Mouse (Mus musculus) CH12.LX (cell line): ENCODE data around the gene Olfr374. TPM values are rescaled to one million over a fixed set of nuclear protein-coding genes. Genes with fewer than 3 reads are reported as not detected.

ENCODE experiments used
- DNase-seq: peaks from one replicate; pipeline ENCODE4 v3.0.0-alpha.2; 2013; ENCODE audit errors: extremely low read depth
- H3K27ac ChIP-seq: 2 replicates; pipeline ENCODE4 v1.5.1; 2012; ENCODE audit warnings: low read depth, mild to moderate bottlenecking, control low read depth, moderate library complexity; ENCODE audit not compliant: insufficient read depth
- H3K27me3 ChIP-seq: replicated peaks from 2 replicates; pipeline ENCODE3; 2012; ENCODE audit warnings: inconsistent platforms
- H3K36me3 ChIP-seq, 2 experiments: replicated peaks in 1 of 2; 2 replicates each; pipeline versions ENCODE3 to v1.6.1; 2012; ENCODE audit warnings: inconsistent platforms in 1 of 2, low read length in 1 of 2, mild to moderate bottlenecking in 1 of 2, mixed read lengths in 1 of 2, moderate library complexity in 1 of 2; ENCODE audit not compliant: control insufficient read depth in 1 of 2, insufficient read depth in 1 of 2
- H3K4me1 ChIP-seq, 2 experiments: 2 replicates each; pipeline ENCODE4 v1.6.1; 2012; ENCODE audit warnings: inconsistent platforms in 1 of 2, moderate library complexity in 1 of 2; ENCODE audit not compliant: insufficient read depth in 2 of 2, control insufficient read depth in 1 of 2
- H3K4me2 ChIP-seq: 2 replicates; pipeline ENCODE4 v1.6.1; 2012; ENCODE audit warnings: low read depth, mild to moderate bottlenecking, control low read depth; ENCODE audit not compliant: poor library complexity, insufficient read depth, severe bottlenecking
- H3K4me3 ChIP-seq, 3 experiments: fragments of 150-350 bp in 1 of 3; sonication (generic) in 1 of 3; replicated peaks in 1 of 3; 2 replicates each; pipeline versions ENCODE3 to v1.5.1; 2011 to 2012; ENCODE audit warnings: low read depth in 2 of 3, low read length in 2 of 3, mild to moderate bottlenecking in 2 of 3, moderate library complexity in 2 of 3, control low read depth in 1 of 3, improper control_type of control experiment in 1 of 3, inconsistent platforms in 1 of 3, mixed read lengths in 1 of 3; ENCODE audit not compliant: poor library complexity in 1 of 3
- H3K79me2 ChIP-seq: replicated peaks from 2 replicates; pipeline ENCODE4 v1.6.1; 2012; ENCODE audit warnings: mild to moderate bottlenecking, moderate library complexity; ENCODE audit not compliant: control insufficient read depth, poor library complexity, insufficient read depth, severe bottlenecking; ENCODE audit errors: extremely low read depth
- H3K9ac ChIP-seq: 2 replicates; pipeline ENCODE4 v1.6.1; 2012; ENCODE audit warnings: low read depth, mild to moderate bottlenecking, control low read depth, moderate library complexity; ENCODE audit not compliant: insufficient read depth
- H3K9me3 ChIP-seq: replicated peaks from 2 replicates; pipeline ENCODE3; 2012; ENCODE audit warnings: low read length, inconsistent platforms, mixed read lengths
- CTCF ChIP-seq, 2 experiments: IDR thresholded peaks in 1 of 2; conservative IDR thresholded peaks in 1 of 2; 2 replicates each; pipeline ENCODE4 v1.5.1; 2011 to 2012; ENCODE audit warnings: low read depth in 2 of 2, low read length in 2 of 2, improper control_type of control experiment in 1 of 2, inconsistent platforms in 1 of 2, mild to moderate bottlenecking in 1 of 2, moderate library complexity in 1 of 2
- E2F4 ChIP-seq: IDR thresholded peaks from 2 replicates; pipeline ENCODE4 v1.6.1; 2011; ENCODE audit warnings: low read depth, low read length, improper control_type of control experiment; ENCODE audit not compliant: insufficient replicate concordance
- ETS1 ChIP-seq: conservative IDR thresholded peaks from 2 replicates; pipeline ENCODE4 v1.6.1; 2012; ENCODE audit warnings: low read depth, mild to moderate bottlenecking, inconsistent platforms, low read length, improper control_type of control experiment, moderate library complexity
- IRF4 ChIP-seq: IDR thresholded peaks from 2 replicates; pipeline ENCODE4 v1.6.1; 2014; ENCODE audit warnings: low read depth, mild to moderate bottlenecking, inconsistent platforms, low read length, improper control_type of control experiment
- KAT2A ChIP-seq: IDR thresholded peaks from 2 replicates; pipeline ENCODE4 v1.6.1; 2012; ENCODE audit warnings: low read length, improper control_type of control experiment, inconsistent platforms; ENCODE audit not compliant: insufficient replicate concordance
- MAX ChIP-seq: IDR thresholded peaks from 2 replicates; pipeline ENCODE4 v1.6.1; 2011; ENCODE audit warnings: low read length, improper control_type of control experiment
- MEF2A ChIP-seq: IDR thresholded peaks from 2 replicates; pipeline ENCODE4 v1.6.1; 2014; ENCODE audit warnings: low read depth, mild to moderate bottlenecking, inconsistent platforms, low read length, improper control_type of control experiment, borderline replicate concordance
- NRF1 ChIP-seq: IDR thresholded peaks from 2 replicates; pipeline ENCODE4 v1.6.1; 2014; ENCODE audit warnings: low read depth, mild to moderate bottlenecking, inconsistent platforms, low read length, improper control_type of control experiment, moderate library complexity
- POLR2A ChIP-seq: IDR thresholded peaks from 2 replicates; pipeline ENCODE4 v1.6.1; 2011; ENCODE audit warnings: low read depth, mild to moderate bottlenecking, improper control_type of control experiment, low read length
- RAD21 ChIP-seq: IDR thresholded peaks from 2 replicates; pipeline ENCODE4 v1.6.1; 2011; ENCODE audit warnings: low read depth, mild to moderate bottlenecking, low read length, improper control_type of control experiment, moderate library complexity
- SMC3 ChIP-seq: IDR thresholded peaks from 2 replicates; pipeline ENCODE4 v1.6.1; 2011; ENCODE audit warnings: low read depth, low read length, improper control_type of control experiment
- TCF12 ChIP-seq: IDR thresholded peaks from 2 replicates; pipeline ENCODE4 v1.6.1; 2014; ENCODE audit warnings: low read depth, mild to moderate bottlenecking, inconsistent platforms, low read length, improper control_type of control experiment
- ZC3H11A ChIP-seq: IDR thresholded peaks from 2 replicates; pipeline ENCODE4 v1.6.1; 2012; ENCODE audit warnings: low read depth, mild to moderate bottlenecking, inconsistent platforms, low read length, improper control_type of control experiment
- ZKSCAN1 ChIP-seq: IDR thresholded peaks from 2 replicates; pipeline ENCODE4 v1.6.1; 2012; ENCODE audit warnings: low read depth, inconsistent platforms, low read length, improper control_type of control experiment, borderline replicate concordance
- ZNF384 ChIP-seq: IDR thresholded peaks from 2 replicates; pipeline ENCODE4 v1.6.1; 2012; ENCODE audit warnings: low read depth, low read length, improper control_type of control experiment, inconsistent platforms
- dilution Hi-C: fragments of 300-500 bp; cut with MboI; formaldehyde crosslinking; loops from 2 replicates; pipeline ENCODE4 v1.14.3; 2020; ENCODE audit warnings: low sequenced_read_pairs; ENCODE audit not compliant: extremely low pct_unique_long_range_greater_than_20kb, extremely low pct_ligation_motif_present
- in situ Hi-C: fragments of 300-500 bp; cut with MboI; formaldehyde crosslinking; loops from 3 replicates; pipeline ENCODE4 v1.14.3; 2019; ENCODE audit warnings: low sequenced_read_pairs, low pct_ligation_motif_present, low pct_unique_long_range_greater_than_20kb, mixed read lengths
- polyA plus RNA-seq: library from polyadenylated mRNA; unstranded; fragments of >175 nt; gene quantifications from 2 replicates; pipeline ENCODE4 v1.2.1, GENCODE M21; 2012; ENCODE audit warnings: low read depth; ENCODE audit not compliant: insufficient read length
- total RNA-seq, 2 experiments: library from RNA; depleted of rRNA; stranded (reverse); fragments of 300-350 nt in 1 of 2; fragments of >200 nt in 1 of 2; gene quantifications; 2 replicates each; pipeline ENCODE4 v1.2.3; 2012 to 2014

The Olfr374 gene
- total and polyA plus RNA-seq, 3 experiments, result not detected

- H3K36me3 ChIP-seq, result no peaks in the 10 kb centered on the region
- H3K9me3 ChIP-seq, result no peaks in the 10 kb centered on the region
- no peak overlapping the region for H3K4me2 ChIP-seq
- dilution Hi-C loops (no loop called here), in situ Hi-C loops (loop anchor here (25.0 kb wide), 1 partner anchor 968 kb away; no protein-coding TSS in a partner anchor)
- no peak overlapping the region for H3K9ac ChIP-seq
- TF ChIP-seq TCF12 (no peak), ETS1 (no peak), E2F4 (no peak), ZKSCAN1 (no peak), SMC3 (peak; percentile 24; the same call in 1 of the 2 replicates), RAD21 (peak; percentile 49), ZNF384 (no peak), KAT2A (no peak), CTCF (conservative IDR thresholded peaks at IDR 0.05 in 1 of 2, IDR thresholded peaks at IDR 0.05 in 1 of 2; ENCODE audit: low read depth in 2 of 2, low read length in 2 of 2) (peak; percentile 33 to 57; a peak in 3 of 4 replicates), POLR2A (no peak), ZC3H11A (no peak)
- TF ChIP-seq, all 38 proteins: peak for 3
- Histone ChIP-seq H3K4me3 (no peak overlapping the region), H3K4me1 (no peaks in the 10 kb centered on the region), H3K79me2 (no peaks in the 10 kb centered on the region), H3K27me3 (peaks cover 4% of the 10 kb centered on the region), H3K27ac (no peak overlapping the region)
- no peak for DNase-seq
These were observed 1.7 kb upstream of the Olfr374 start for GRCm38 (mm10) chr8:72105165-72105564.

- H3K9ac ChIP-seq, result no peak overlapping the region
- peaks cover 4% of the 10 kb centered on the region for H3K27me3 ChIP-seq
- no peak for TF ChIP-seq NRF1
- no peak overlapping the region for H3K27ac ChIP-seq
- no peaks in the 10 kb centered on the region for H3K9me3 ChIP-seq
- H3K4me2 ChIP-seq, result no peak overlapping the region
- DNase-seq, result peak; percentile 48
- H3K4me3 ChIP-seq, result no peak overlapping the region
- H3K79me2 ChIP-seq, result no peaks in the 10 kb centered on the region
- in situ Hi-C loops (loop anchor here (25.0 kb wide), 1 partner anchor 974 kb away; no protein-coding TSS in a partner anchor), dilution Hi-C loops (no loop called here)
- peaks cover 5 to 6% of the 10 kb centered on the region in 2 experiments; a peak in 3 of 4 replicates for H3K4me1 ChIP-seq
- no peaks in the 10 kb centered on the region for H3K36me3 ChIP-seq
These were observed 4.0 kb downstream of the Olfr374 start for GRCm38 (mm10) chr8:72110876-72111275.

GRCm38 (mm10) chr8:72112486-72112885, 5.6 kb downstream of the Olfr374 start:
- Histone ChIP-seq H3K4me3 (no peak overlapping the region), H3K4me1 (peaks cover 5 to 6% of the 10 kb centered on the region in 2 experiments; a peak in 3 of 4 replicates), H3K27me3 (no peaks in the 10 kb centered on the region), H3K79me2 (no peaks in the 10 kb centered on the region), H3K36me3 (no peaks in the 10 kb centered on the region), H3K9me3 (no peaks in the 10 kb centered on the region), H3K4me2 (no peak overlapping the region), H3K27ac (no peak overlapping the region), H3K9ac (no peak overlapping the region)
- in situ Hi-C loops (loop anchor here (25.0 kb wide), 1 partner anchor 975 kb away; no protein-coding TSS in a partner anchor), dilution Hi-C loops (no loop called here)
- no peak for DNase-seq
- TF ChIP-seq IRF4, result no peak
- peak in 1 of 2 experiments; percentile 37; a peak in 2 of 4 replicates for TF ChIP-seq CTCF (conservative IDR thresholded peaks at IDR 0.05 in 1 of 2, IDR thresholded peaks at IDR 0.05 in 1 of 2; ENCODE audit: low read depth in 2 of 2, low read length in 2 of 2)
- no peak for TF ChIP-seq MAX
- TF ChIP-seq TCF12, result no peak
- TF ChIP-seq RAD21, result peak; percentile 13
- no peak for TF ChIP-seq MEF2A
- TF ChIP-seq ETS1, result no peak
